Mouse (Mus musculus) G1E-ER4 (cell line): ENCODE measurements around the gene Hoxa7. TPM values are rescaled to one million over a fixed set of nuclear protein-coding genes. Genes with fewer than 3 reads are reported as not detected.

Experiments
- GATA1 ChIP-seq: IDR thresholded peaks from one replicate; pipeline ENCODE4 v1.8.0; 2012; ENCODE audit warnings: low read length, inconsistent platforms
- polyA plus RNA-seq: library from polyadenylated mRNA; stranded (reverse); fragments of >175 nt; gene quantifications from 2 replicates; pipeline ENCODE4 v1.2.3, GENCODE M21; 2012

Gene Hoxa7
- polyA plus RNA-seq, 1 experiment, result not detected

- no peak for TF ChIP-seq GATA1
Measured at GRCm38 (mm10) chr6:52205638-52206621, 15.7 kb downstream of the Hoxa7 start.

- TF ChIP-seq GATA1, result no peak
Measured at GRCm38 (mm10) chr6:52205221-52205620, 16.4 kb downstream of the Hoxa7 start.

DNA sequence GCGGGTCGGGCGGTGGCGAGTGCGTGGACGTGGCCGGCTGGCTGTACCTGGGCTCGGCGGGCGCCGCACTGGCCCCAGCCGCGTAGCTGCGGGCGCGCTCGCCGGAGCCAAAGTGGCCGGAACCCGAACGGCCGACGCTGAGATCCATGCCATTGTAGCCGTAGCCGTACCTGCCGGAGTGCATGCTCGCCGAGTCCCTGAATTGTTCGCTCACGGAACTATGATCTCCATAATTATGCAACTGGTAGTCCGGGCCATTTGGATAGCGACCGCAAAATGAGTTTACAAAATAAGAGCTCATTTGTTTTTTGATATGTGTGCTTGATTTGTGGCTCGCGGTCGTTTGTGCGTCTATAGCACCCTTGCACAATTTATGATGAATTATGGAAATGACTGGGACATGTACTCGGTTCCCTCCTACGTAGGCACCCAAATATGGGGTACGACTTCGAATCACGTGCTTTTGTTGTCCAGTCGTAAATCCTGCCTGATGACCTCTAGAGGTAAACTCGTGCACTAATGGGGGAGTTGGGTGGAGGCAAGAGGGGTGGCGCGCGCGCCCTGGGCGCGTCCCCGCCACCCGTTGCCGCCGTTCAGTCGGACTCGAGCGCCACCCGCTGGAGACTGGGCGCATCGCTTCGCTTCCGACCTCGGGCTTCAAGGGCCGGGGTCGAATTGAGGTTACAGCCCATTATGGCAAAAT lies 17.5 kb downstream of the Hoxa7 start, which contains the start of gene Hoxa5:
TSS of gene Hoxa5 (minus strand) at position 538 of the 703 bp plus-strand sequence.
- no peak for TF ChIP-seq GATA1

GRCm38 (mm10) chr6:52203371-52204049 lies 18.1 kb downstream of the Hoxa7 start:
- no peak for TF ChIP-seq GATA1

DNA sequence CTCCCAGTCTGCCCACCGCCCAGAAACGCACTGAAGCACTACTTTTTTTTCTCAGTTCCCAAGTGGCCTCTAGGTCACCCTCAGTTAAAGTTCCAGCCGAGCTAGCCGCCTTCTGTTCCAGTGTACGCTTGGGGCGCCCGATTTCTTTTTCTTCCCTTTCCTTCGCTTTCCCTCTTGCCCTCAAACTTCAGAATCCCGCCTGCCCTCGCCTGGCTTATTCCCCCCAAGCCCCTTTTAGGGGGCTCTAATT lies 18.6 kb downstream of the Hoxa7 start:
- TF ChIP-seq GATA1, result no peak

DNA sequence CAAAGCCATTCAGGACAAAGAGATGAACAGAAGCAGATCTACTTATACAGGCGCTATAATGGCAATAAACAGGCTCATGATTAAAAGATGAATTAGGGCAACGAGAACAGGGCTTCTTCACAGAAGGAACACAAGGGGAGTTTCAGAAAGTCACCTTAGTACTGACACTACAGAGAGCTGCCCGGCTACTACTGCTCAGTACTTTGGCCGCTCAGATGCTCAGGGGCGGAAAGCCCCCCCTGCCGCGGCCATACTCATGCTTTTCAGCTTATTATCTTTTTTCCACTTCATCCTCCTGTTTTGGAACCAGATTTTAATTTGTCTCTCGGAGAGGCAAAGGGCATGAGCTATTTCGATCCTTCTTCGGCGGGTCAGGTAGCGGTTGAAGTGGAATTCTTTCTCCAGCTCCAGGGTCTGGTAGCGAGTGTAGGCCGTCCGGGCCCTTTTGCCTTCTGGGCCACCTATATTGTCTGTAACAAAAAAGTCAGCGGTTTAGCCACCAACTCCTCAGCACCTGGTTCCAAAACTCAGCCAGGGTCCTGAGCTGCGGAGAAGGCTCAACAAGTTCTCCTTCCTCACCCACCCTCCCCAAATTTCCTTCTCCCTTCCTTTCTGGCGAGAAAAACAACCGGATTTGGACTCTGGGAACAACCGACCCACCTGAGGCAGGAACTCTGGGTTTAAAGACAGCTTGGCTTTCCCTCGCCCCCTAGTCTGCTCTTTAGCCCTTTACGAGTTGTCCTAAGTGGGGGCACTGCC lies 19.1 kb downstream of the Hoxa7 start:
- no peak for TF ChIP-seq GATA1

GRCm38 (mm10) chr6:52201269-52201668 lies 20.4 kb downstream of the Hoxa7 start:
- no peak for TF ChIP-seq GATA1

DNA sequence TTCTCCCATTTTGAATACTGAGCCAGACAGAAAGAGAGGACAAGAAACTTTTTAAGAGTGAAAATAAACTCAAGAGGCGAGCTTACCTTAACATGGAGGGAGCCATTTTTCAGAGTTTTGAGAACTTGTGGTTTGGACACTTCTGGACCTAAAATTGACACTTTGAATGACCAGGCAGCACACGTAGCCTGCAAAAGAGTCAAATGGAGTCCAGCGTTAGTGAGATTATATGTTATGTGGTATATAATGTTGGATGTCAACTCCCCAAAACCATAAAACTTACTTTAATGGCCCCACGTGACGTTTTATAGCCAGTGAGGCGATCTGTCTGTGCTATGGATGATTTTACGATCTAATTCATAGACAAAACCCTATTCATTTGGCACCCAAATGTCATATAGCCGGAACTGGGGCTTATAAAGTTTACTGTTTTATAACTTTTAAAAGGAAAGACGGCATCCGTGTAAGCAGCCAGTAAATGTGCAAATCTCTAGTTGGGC lies 20.9 kb downstream of the Hoxa7 start:
- no peak for TF ChIP-seq GATA1

- TF ChIP-seq GATA1, result no peak
Measured at GRCm38 (mm10) chr6:52200073-52200750, 21.4 kb downstream of the Hoxa7 start.

GRCm38 (mm10) chr6:52197271-52197670 lies 24.4 kb downstream of the Hoxa7 start:
- TF ChIP-seq GATA1, result no peak

- no peak for TF ChIP-seq GATA1
Measured at GRCm38 (mm10) chr6:52196811-52197210, 24.8 kb downstream of the Hoxa7 start.

DNA sequence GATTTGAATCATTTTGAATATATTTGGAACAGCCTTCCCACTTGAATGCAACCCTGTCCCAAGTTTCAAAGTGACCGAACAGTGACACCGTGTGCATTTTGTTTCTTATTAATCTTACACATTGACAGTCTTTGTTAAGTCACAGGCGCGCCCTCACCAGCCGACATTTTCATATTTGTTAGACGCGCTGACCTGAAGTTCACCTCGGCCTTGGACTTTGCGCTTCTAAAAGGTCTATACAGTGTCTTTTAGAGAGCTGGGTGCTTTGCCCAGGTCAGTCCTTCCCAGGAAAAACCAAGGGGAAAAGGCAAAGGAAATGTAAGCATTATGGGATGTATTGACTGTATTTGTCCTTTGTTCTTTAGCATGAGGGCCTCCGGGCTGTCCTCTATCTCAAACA lies 27.0 kb downstream of the Hoxa7 start:
- no peak for TF ChIP-seq GATA1

GRCm38 (mm10) chr6:52191860-52192550 lies 29.6 kb downstream of the Hoxa7 start:
- no peak for TF ChIP-seq GATA1
